18 mouse cellular contexts compared by ENCODE assay signal in the genomic region with DNA sequence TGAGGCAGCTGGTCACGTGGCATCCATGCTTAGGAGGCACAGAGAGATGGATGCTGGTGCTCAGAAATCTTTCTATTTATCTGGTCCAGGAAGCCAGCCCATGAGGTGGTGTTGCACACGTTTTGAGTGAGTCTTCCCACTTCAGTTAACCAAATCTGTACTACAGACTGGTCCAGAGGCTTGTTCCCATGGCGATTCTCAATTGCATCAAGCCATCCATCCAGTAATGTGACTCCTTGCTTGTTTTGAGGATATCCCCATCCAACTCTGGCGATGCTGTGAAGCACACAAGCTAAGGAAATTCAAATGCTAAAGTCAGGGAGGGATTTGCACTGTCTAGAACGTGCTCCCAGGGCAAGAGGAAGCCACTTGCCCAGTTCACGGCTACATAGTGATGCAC.
A peak's percentile ranks its signal among the peaks of the same experiment; 100 is the strongest.
DNase-seq lines count a peak whose midpoint lies in the region; ATAC-seq and TF ChIP-seq lines count a peak whose summit lies in the region.
"Had no signal": no experiment of that assay in that cellular context is flagged by ENCODE, and none has a peak within 500 bp of the region (broad histone marks: within the 10 kb centered on the region; RNA-seq: fewer than 3 reads in every experiment).

No protein-coding gene starts in this region.

- WGBS in midbrain, embryonic 14.5 days: 43% methylated on average over 6 of the region's 6 CpGs
- 45% methylated on average over 6 of the region's 6 CpGs for WGBS in midbrain, postnatal 0 days
- WGBS in hindbrain, embryonic 15.5 days: 43% methylated on average over 6 of the region's 6 CpGs
- WGBS in intestine, embryonic 16.5 days: 71% methylated on average over 6 of the region's 6 CpGs

- DNase-seq in frontal cortex, postnatal 36 days (ENCODE audit: low spot score in 2 of 2): no peak
- peak; percentile 26 for DNase-seq in midbrain, embryonic 14.5 days
- no peak for DNase-seq in midbrain, postnatal 0 days (ENCODE audit: low spot score)
- no peak for DNase-seq in ovary, adult 18-20 months (ENCODE audit: low spot score)
- DNase-seq in B cell, adult 2 months: no peak
- DNase-seq: adrenal gland, adult 2 months; cerebellum, adult 11 months; cerebellum, postnatal 14 days; gastrocnemius, postnatal 25 days; heart, postnatal 10 days; kidney, postnatal 4 days; layer of hippocampus, postnatal 36 days; liver, embryonic 13.5 days; right cerebral cortex, adult 18-20 months had no signal

- peaks cover 4% of the 10 kb centered on the region; the same call in 1 of the 2 replicates for H3K9me3 ChIP-seq in midbrain, embryonic 14.5 days (ENCODE audit: control insufficient read depth, low read length)
- no peaks in the 10 kb centered on the region for H3K9me3 ChIP-seq in midbrain, postnatal 0 days (ENCODE audit: low read length)
- no peaks in the 10 kb centered on the region for H3K9me3 ChIP-seq in hindbrain, embryonic 15.5 days
- peaks cover 4% of the 10 kb centered on the region; the same call in 1 of the 2 replicates for H3K9me3 ChIP-seq in intestine, embryonic 16.5 days (ENCODE audit: control insufficient read depth, low read length)
- H3K9me3 ChIP-seq: liver, embryonic 13.5 days; lung, embryonic 15.5 days had no signal

- H3K4me2 ChIP-seq in midbrain, embryonic 14.5 days (ENCODE audit: low read length): no peak overlapping the region
- H3K4me2 ChIP-seq in midbrain, postnatal 0 days (ENCODE audit: low read depth, low read length, poor library complexity, severe bottlenecking): no peak overlapping the region
- no peak overlapping the region for H3K4me2 ChIP-seq in hindbrain, embryonic 15.5 days
- H3K4me2 ChIP-seq in intestine, embryonic 16.5 days (ENCODE audit: low read depth, low read length): no peak overlapping the region
- H3K4me2 ChIP-seq: liver, embryonic 13.5 days; lung, embryonic 15.5 days had no signal

- peak; percentile 36; the same call in 1 of the 2 replicates for ATAC-seq in frontal cortex, adult (ENCODE audit: low TSS enrichment)
- no peak for ATAC-seq in midbrain, embryonic 14.5 days (ENCODE audit: low FRiP score, low TSS enrichment)
- no peak for ATAC-seq in midbrain, postnatal 0 days (ENCODE audit: low FRiP score)
- ATAC-seq in hindbrain, embryonic 15.5 days (ENCODE audit: low FRiP score, low read depth): 0 out of 2 replicates have a peak, but pooled peaks have one; percentile 19
- ATAC-seq in intestine, embryonic 16.5 days: no peak

- H3K4me1 ChIP-seq in midbrain, embryonic 14.5 days (ENCODE audit: control insufficient read depth, insufficient read depth, low read length): peaks cover 13% of the 10 kb centered on the region
- no peaks in the 10 kb centered on the region for H3K4me1 ChIP-seq in midbrain, postnatal 0 days (ENCODE audit: insufficient read depth, low read length)
- peaks cover 20% of the 10 kb centered on the region for H3K4me1 ChIP-seq in hindbrain, embryonic 15.5 days (replicated peaks)
- H3K4me1 ChIP-seq in intestine, embryonic 16.5 days (ENCODE audit: control insufficient read depth, insufficient read depth, low read length): no peaks in the 10 kb centered on the region; the same call in 1 of the 2 replicates

- no peaks in the 10 kb centered on the region for H3K27me3 ChIP-seq in midbrain, embryonic 14.5 days (ENCODE audit: control insufficient read depth, insufficient read depth, low read length)
- H3K27me3 ChIP-seq in midbrain, postnatal 0 days (ENCODE audit: insufficient read depth, low read length): no peaks in the 10 kb centered on the region
- no peaks in the 10 kb centered on the region for H3K27me3 ChIP-seq in hindbrain, embryonic 15.5 days
- H3K27me3 ChIP-seq in intestine, embryonic 16.5 days (replicated peaks; ENCODE audit: control insufficient read depth, insufficient read depth, low read length): no peaks in the 10 kb centered on the region
- H3K27me3 ChIP-seq: lung, embryonic 15.5 days had no signal

- H3K4me3 ChIP-seq in midbrain, embryonic 14.5 days (replicated peaks; ENCODE audit: low read depth, low read length): no peak overlapping the region
- H3K4me3 ChIP-seq in midbrain, postnatal 0 days (ENCODE audit: low read depth, low read length): no peak overlapping the region
- no peak overlapping the region for H3K4me3 ChIP-seq in hindbrain, embryonic 15.5 days
- no peak overlapping the region for H3K4me3 ChIP-seq in intestine, embryonic 16.5 days (ENCODE audit: low read length)
- H3K4me3 ChIP-seq: liver, embryonic 13.5 days; lung, embryonic 15.5 days had no signal

- peak overlapping the region; percentile 64; the same call in 1 of the 2 replicates for H3K27ac ChIP-seq in midbrain, embryonic 14.5 days (replicated peaks; ENCODE audit: low read depth, low read length)
- H3K27ac ChIP-seq in midbrain, postnatal 0 days (ENCODE audit: low read depth, low read length): no peak overlapping the region
- H3K27ac ChIP-seq in hindbrain, embryonic 15.5 days (replicated peaks): 0 out of 2 replicates have a peak overlapping the region, but pooled peaks have one; percentile 30
- H3K27ac ChIP-seq in intestine, embryonic 16.5 days (ENCODE audit: low read length): no peak overlapping the region
- H3K27ac ChIP-seq: liver, embryonic 13.5 days; lung, embryonic 15.5 days had no signal

- no peaks in the 10 kb centered on the region for H3K36me3 ChIP-seq in midbrain, embryonic 14.5 days (ENCODE audit: control insufficient read depth, insufficient read depth, low read length)
- no peaks in the 10 kb centered on the region for H3K36me3 ChIP-seq in midbrain, postnatal 0 days (ENCODE audit: insufficient read depth, low read length)
- no peaks in the 10 kb centered on the region for H3K36me3 ChIP-seq in hindbrain, embryonic 15.5 days
- H3K36me3 ChIP-seq in intestine, embryonic 16.5 days (ENCODE audit: control insufficient read depth, insufficient read depth, low read length): no peaks in the 10 kb centered on the region
- H3K36me3 ChIP-seq: liver, embryonic 13.5 days; lung, embryonic 15.5 days had no signal

- no peak for TF ChIP-seq CTCF in midbrain, postnatal 0 days (IDR thresholded peaks at IDR 0.05)

- H3K9ac ChIP-seq in midbrain, embryonic 14.5 days (replicated peaks; ENCODE audit: low read length): no peak overlapping the region
- H3K9ac ChIP-seq in midbrain, postnatal 0 days (replicated peaks; ENCODE audit: low read length, poor library complexity, severe bottlenecking): no peak overlapping the region
- no peak overlapping the region for H3K9ac ChIP-seq in hindbrain, embryonic 15.5 days
- no peak overlapping the region for H3K9ac ChIP-seq in intestine, embryonic 16.5 days (ENCODE audit: low read depth, low read length)
- H3K9ac ChIP-seq: liver, embryonic 13.5 days; lung, embryonic 15.5 days had no signal

Comparison
In these comparisons a context has a peak if more than half of its experiments do, and no peak if none do; other contexts are left out.
1. H3K27ac ChIP-seq: peak in midbrain, embryonic 14.5 days (single experiment) and hindbrain, embryonic 15.5 days (single experiment); none in midbrain, postnatal 0 days (single experiment) and intestine, embryonic 16.5 days (single experiment).
2. ATAC-seq: peak in frontal cortex, adult (single experiment) and hindbrain, embryonic 15.5 days (single experiment); none in midbrain, embryonic 14.5 days (single experiment), midbrain, postnatal 0 days (single experiment) and intestine, embryonic 16.5 days (single experiment).